In genomic region chr5:131613301-131613700, GRCm38 (mm10) we compare ENCODE assay signal across 12 mouse cellular contexts.
DNase-seq lines count a peak whose midpoint lies in the region; ATAC-seq and TF ChIP-seq lines count a peak whose summit lies in the region.
"Had no signal": no experiment of that assay in that cellular context is flagged by ENCODE, and none has a peak within 500 bp of the region (broad histone marks: within the 10 kb centered on the region; RNA-seq: fewer than 3 reads in every experiment).

No protein-coding gene starts in this region.

- no peaks in the 10 kb centered on the region for H3K36me3 ChIP-seq in forebrain, embryonic 15.5 days
- no peaks in the 10 kb centered on the region for H3K36me3 ChIP-seq in forebrain, embryonic 11.5 days (ENCODE audit: control insufficient read depth, insufficient read depth, low read length)
- H3K36me3 ChIP-seq in neural tube, embryonic 12.5 days: no peaks in the 10 kb centered on the region
- no peaks in the 10 kb centered on the region for H3K36me3 ChIP-seq in stomach, embryonic 16.5 days (ENCODE audit: control insufficient read depth, insufficient read depth, low read length)
- no peaks in the 10 kb centered on the region for H3K36me3 ChIP-seq in heart, embryonic 10.5 days

- no peak overlapping the region for H3K9ac ChIP-seq in forebrain, embryonic 15.5 days (replicated peaks)
- H3K9ac ChIP-seq in forebrain, embryonic 11.5 days (ENCODE audit: low read length): no peak overlapping the region
- H3K9ac ChIP-seq in neural tube, embryonic 12.5 days: no peak overlapping the region
- no peak overlapping the region for H3K9ac ChIP-seq in stomach, embryonic 16.5 days (ENCODE audit: low read length)

- 0 out of 2 replicates have a peak overlapping the region, but pooled peaks have one; percentile 13 for H3K4me2 ChIP-seq in forebrain, embryonic 15.5 days (replicated peaks)
- no peak overlapping the region for H3K4me2 ChIP-seq in forebrain, embryonic 11.5 days (ENCODE audit: low read depth, low read length, severe bottlenecking)
- peak overlapping the region; percentile 70 for H3K4me2 ChIP-seq in neural tube, embryonic 12.5 days (replicated peaks)
- no peak overlapping the region for H3K4me2 ChIP-seq in stomach, embryonic 16.5 days (ENCODE audit: low read depth, low read length)

- H3K27me3 ChIP-seq in forebrain, embryonic 15.5 days: no peaks in the 10 kb centered on the region
- peaks cover 29% of the 10 kb centered on the region for H3K27me3 ChIP-seq in forebrain, embryonic 11.5 days (ENCODE audit: control insufficient read depth, insufficient read depth, low read length)
- H3K27me3 ChIP-seq in neural tube, embryonic 12.5 days (replicated peaks): peaks cover 31% of the 10 kb centered on the region
- peaks cover 5% of the 10 kb centered on the region; the same call in 1 of the 2 replicates for H3K27me3 ChIP-seq in stomach, embryonic 16.5 days (ENCODE audit: control insufficient read depth, insufficient read depth, low read length)
- H3K27me3 ChIP-seq in heart, embryonic 10.5 days (ENCODE audit: insufficient read depth, poor library complexity, severe bottlenecking): peaks cover 66% of the 10 kb centered on the region

- peaks cover 53% of the 10 kb centered on the region for H3K4me1 ChIP-seq in forebrain, embryonic 15.5 days
- peaks cover 6% of the 10 kb centered on the region; the same call in 1 of the 2 replicates for H3K4me1 ChIP-seq in forebrain, embryonic 11.5 days (replicated peaks; ENCODE audit: control insufficient read depth, insufficient read depth, low read length)
- peaks cover 39% of the 10 kb centered on the region for H3K4me1 ChIP-seq in neural tube, embryonic 12.5 days
- peaks cover 9% of the 10 kb centered on the region; the same call in 1 of the 2 replicates for H3K4me1 ChIP-seq in stomach, embryonic 16.5 days (ENCODE audit: control insufficient read depth, insufficient read depth, low read length)
- peaks cover 7% of the 10 kb centered on the region; the same call in 1 of the 2 replicates for H3K4me1 ChIP-seq in heart, embryonic 10.5 days

- no peak overlapping the region for H3K27ac ChIP-seq in forebrain, embryonic 15.5 days (replicated peaks)
- no peak overlapping the region for H3K27ac ChIP-seq in forebrain, embryonic 11.5 days (ENCODE audit: low read depth, low read length)
- H3K27ac ChIP-seq in neural tube, embryonic 12.5 days: no peak overlapping the region
- H3K27ac ChIP-seq in stomach, embryonic 16.5 days (ENCODE audit: low read length): no peak overlapping the region
- no peak overlapping the region for H3K27ac ChIP-seq in left cerebral cortex, adult 2 months
- no peak overlapping the region for H3K27ac ChIP-seq in heart, embryonic 10.5 days

- H3K4me3 ChIP-seq in forebrain, embryonic 15.5 days: no peak overlapping the region
- no peak overlapping the region for H3K4me3 ChIP-seq in forebrain, embryonic 11.5 days (ENCODE audit: low read depth, low read length)
- H3K4me3 ChIP-seq in neural tube, embryonic 12.5 days: no peak overlapping the region
- no peak overlapping the region for H3K4me3 ChIP-seq in stomach, embryonic 16.5 days (replicated peaks; ENCODE audit: low read length)
- no peak overlapping the region for H3K4me3 ChIP-seq in left cerebral cortex, adult 2 months
- no peak overlapping the region for H3K4me3 ChIP-seq in heart, embryonic 10.5 days

- intact Hi-C loops in left cerebral cortex, adult 2 months (cut with DNase I): no loop called here

- WGBS in forebrain, embryonic 15.5 days: 87% methylated on average over 3 of the region's 3 CpGs
- 85% methylated on average over 3 of the region's 3 CpGs for WGBS in forebrain, embryonic 11.5 days
- whole genome bisulfite sequencing in neural tube, embryonic 12.5 days: 82% methylated on average over 3 of the region's 3 CpGs
- WGBS in stomach, embryonic 16.5 days: 44% methylated on average over 3 of the region's 3 CpGs
- WGBS in heart, embryonic 10.5 days: 70% methylated on average over 3 of the region's 3 CpGs

- no peak for DNase-seq in forebrain, embryonic 11.5 days (ENCODE audit: low spot score)
- DNase-seq in neural tube, embryonic 10.5 days (ENCODE audit: extremely low spot score, low spot score): no peak
- DNase-seq in lung, postnatal 36 days: peak; percentile 46
- DNase-seq in left cerebral cortex, adult 2 months (ENCODE audit: extremely low spot score in 1 of 2, low spot score in 2 of 2): no peak
- DNase-seq in heart, embryonic 10.5 days (ENCODE audit: low spot score): no peak
- DNase-seq: cerebellum, adult 11-12 months; kidney, postnatal 4 days; liver had no signal

- no peaks in the 10 kb centered on the region for H3K9me3 ChIP-seq in forebrain, embryonic 15.5 days
- H3K9me3 ChIP-seq in forebrain, embryonic 11.5 days (ENCODE audit: control insufficient read depth, low read length): no peaks in the 10 kb centered on the region
- no peaks in the 10 kb centered on the region for H3K9me3 ChIP-seq in neural tube, embryonic 12.5 days
- H3K9me3 ChIP-seq in stomach, embryonic 16.5 days (replicated peaks; ENCODE audit: control insufficient read depth, low read length): no peaks in the 10 kb centered on the region
- no peaks in the 10 kb centered on the region for H3K9me3 ChIP-seq in heart, embryonic 10.5 days

- no peak for TF ChIP-seq CTCF in left cerebral cortex, adult 2 months (IDR thresholded peaks at IDR 0.05)

- no peak for ATAC-seq in forebrain, embryonic 15.5 days (replicated peaks)
- no peak for ATAC-seq in forebrain, embryonic 11.5 days (replicated peaks; ENCODE audit: low FRiP score)
- no peak for ATAC-seq in neural tube, embryonic 12.5 days (ENCODE audit: low FRiP score, low read depth)
- ATAC-seq in stomach, embryonic 16.5 days (ENCODE audit: insufficient read depth, low FRiP score): peak; percentile 88
- ATAC-seq: inflammation-experienced regulatory T-cells, adult 6 months had no signal

Comparison
In these comparisons a context has a peak if more than half of its experiments do, and no peak if none do; other contexts are left out.
1. H3K4me2 ChIP-seq: peak in forebrain, embryonic 15.5 days (single experiment) and neural tube, embryonic 12.5 days (single experiment); none in forebrain, embryonic 11.5 days (single experiment) and stomach, embryonic 16.5 days (single experiment).